Mouse (Mus musculus) testis, postnatal 10 days (tissue): ENCODE results near the gene Ugt1a8.

Source experiments
- DNase-seq: peaks from one replicate; pipeline ENCODE4 v3.0.0; 2021; ENCODE audit warnings: low spot score

The Ugt1a8 gene

GRCm38 (mm10) chr1:88260114-88260513, 172.5 kb downstream of the Ugt1a8 start:
- DNase-seq: peak; percentile 88

DNA sequence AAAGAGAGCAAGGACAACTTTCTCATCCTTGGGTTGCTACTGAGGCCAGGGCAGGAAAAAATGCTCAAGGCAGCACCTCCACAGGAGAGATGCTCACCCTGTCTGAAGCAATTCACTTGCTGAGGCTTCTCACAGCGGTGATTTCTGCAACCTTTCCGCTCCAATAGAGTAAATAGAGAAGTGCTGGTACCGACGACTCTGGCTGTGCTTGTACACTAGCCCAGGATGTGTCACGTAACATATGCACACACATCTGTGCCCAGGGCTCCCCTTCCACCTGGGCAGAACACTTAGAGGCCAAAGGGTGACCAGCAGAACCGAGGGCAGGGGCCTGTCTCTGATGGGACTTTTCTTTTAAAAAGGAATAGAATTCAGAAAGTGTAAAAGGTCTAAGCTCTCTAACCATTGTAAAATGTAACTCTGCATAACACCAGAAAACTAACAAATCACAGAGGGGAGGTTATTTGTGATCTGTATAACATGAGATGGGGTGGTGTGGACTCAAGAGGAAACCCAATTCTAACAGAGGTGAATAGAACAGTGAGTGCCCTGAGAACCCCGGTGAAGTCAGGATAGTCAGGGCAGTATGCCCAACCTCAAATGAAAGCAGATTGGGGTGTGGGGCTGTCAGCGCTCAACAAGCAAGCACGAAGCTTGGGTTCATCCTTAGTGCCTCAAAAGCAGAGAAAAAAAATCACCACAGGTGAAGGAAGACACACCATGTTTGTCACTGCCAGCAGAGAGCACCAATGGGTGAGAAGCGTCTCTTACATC, 173.2 kb downstream of the Ugt1a8 start:
- DNase-seq: no peak

DNA sequence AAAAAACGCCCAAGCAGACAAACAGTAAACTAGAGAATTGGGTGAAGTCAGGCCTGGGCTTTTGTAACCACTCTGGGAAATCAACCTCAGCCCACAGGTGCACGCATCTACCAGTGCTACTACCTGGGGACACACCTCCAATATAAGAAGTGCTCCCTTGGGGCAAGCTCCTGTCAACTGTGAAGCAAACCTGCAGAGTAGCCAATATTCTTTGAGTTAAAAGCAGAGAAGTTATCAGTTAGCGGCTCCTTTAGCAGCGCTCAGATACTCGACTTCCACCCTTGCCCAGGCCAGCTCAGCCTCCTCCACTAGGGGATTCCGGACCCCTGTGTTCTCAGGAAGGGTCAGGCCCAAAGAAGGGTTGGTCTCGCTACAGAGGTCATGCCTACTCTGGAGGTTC, 174.1 kb downstream of the Ugt1a8 start:
- DNase-seq: no peak

GRCm38 (mm10) chr1:88262255-88262654, 174.6 kb downstream of the Ugt1a8 start:
- DNase-seq: peak; percentile 85

GRCm38 (mm10) chr1:88262961-88263360, 175.3 kb downstream of the Ugt1a8 start:
- DNase-seq: no peak

- no peak for DNase-seq
Measured at GRCm38 (mm10) chr1:88263778-88264177, 176.2 kb downstream of the Ugt1a8 start.

DNA sequence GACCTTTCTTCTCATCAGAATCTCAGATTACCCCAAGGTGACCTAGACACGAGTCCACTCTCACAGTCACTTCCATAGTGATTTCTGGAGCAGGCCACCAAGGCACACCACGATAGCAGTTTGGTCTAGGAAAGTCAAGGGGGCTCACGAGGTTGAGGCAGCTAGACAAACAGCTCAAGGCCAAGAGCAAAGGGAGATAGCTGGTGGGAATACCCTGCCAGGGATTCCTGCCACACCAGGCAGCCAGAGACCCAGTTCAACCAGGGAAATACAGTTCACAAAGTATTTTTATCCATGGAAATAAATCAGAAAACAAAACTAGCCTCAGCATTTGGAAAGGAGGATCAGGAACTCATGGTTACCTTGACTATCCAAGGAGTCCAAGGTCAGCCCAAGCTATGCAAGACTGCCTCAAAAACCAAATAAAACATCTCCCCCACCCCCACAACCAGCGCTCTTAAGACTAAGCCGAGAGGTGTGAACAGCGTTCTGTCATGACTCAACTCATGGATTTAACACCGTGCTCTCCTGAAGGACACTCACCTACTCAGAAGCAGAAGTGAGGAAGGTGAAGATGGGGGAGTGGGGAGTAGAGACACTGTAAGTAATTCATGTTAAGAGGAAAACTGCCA, 176.7 kb downstream of the Ugt1a8 start:
- DNase-seq: no peak

GRCm38 (mm10) chr1:88264869-88265240, 177.2 kb downstream of the Ugt1a8 start:
- DNase-seq: peak; percentile 87

DNA sequence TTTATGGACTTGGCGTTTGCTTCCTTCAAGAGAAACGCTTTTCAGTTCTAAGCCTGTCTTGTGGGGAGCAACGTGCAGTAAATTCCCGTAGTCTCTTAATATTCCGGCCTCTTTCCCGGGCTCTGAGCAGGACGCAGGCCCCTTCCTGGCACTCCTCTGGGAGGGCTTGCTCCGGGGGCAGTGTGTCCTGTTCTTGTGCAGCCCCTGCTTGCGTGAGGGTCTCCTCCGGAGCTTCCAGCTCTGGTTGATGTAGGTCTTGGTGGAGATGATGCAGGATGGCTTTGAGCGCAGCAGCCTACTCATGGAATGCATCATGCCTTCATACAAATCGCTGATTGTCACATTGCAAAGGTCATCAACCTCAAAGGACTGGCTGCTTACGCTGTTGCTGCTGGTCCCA, 178.5 kb downstream of the Ugt1a8 start:
- no peak for DNase-seq

DNA sequence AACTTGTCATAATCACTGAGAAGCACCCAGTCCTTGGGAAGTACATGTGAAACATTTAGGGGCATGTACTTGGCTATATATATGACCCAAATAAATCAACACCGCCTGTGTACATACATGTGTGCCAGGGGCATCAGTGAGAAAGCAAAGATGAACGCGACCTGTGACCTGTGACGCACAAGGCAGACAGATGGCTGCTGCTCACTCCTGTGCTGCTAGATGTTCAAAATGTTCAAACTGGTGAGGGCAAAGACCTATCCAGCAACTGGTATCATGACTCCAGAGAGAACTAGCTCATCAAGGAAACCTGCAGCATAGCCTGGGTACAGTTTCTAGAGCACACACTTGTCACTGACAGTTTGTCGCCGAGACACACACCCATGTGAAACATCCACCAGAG, 179.9 kb downstream of the Ugt1a8 start:
- DNase-seq: no peak

- peak; percentile 59 for DNase-seq
Measured at GRCm38 (mm10) chr1:88268070-88268469, 180.5 kb downstream of the Ugt1a8 start.
